Mouse (Mus musculus) cerebellum, adult (tissue): ENCODE measurements at regions not wholly inside any gene's neighbourhood (a gene's known extent, or its start where the extent isn't known, plus 50 kb on each side); places are given as distances from the start of the nearest gene placed in this dataset.

Source experiments
- ATAC-seq: cut with Nextera tagmentation; 2 replicates; pipeline ENCODE4 v1.9.2; 2017; ENCODE audit warnings: mild to moderate bottlenecking, moderate library complexity, mixed read lengths; ENCODE audit not compliant: insufficient number of reproducible peaks, low FRiP score, low TSS enrichment

- no peak for ATAC-seq
Measured at GRCm38 (mm10) chr15:63410994-63411770, 433.8 kb downstream of the Gsdmc2 start.

GRCm38 (mm10) chr15:63400445-63400844, 444.5 kb downstream of the Gsdmc2 start:
- ATAC-seq, result no peak

- no peak for ATAC-seq
Measured at GRCm38 (mm10) chr15:63400011-63400410, 445.0 kb downstream of the Gsdmc2 start.

GRCm38 (mm10) chr15:63397485-63397884, 447.5 kb downstream of the Gsdmc2 start:
- ATAC-seq, result no peak

GRCm38 (mm10) chr15:63377258-63377657, 467.7 kb downstream of the Gsdmc2 start:
- ATAC-seq, result no peak

GRCm38 (mm10) chr15:63371328-63372023, 473.5 kb downstream of the Gsdmc2 start:
- no peak for ATAC-seq

GRCm38 (mm10) chr15:63364473-63364872, 480.5 kb downstream of the Gsdmc2 start:
- ATAC-seq, result no peak

- ATAC-seq, result no peak
Measured at GRCm38 (mm10) chr15:63360402-63360801, 484.6 kb downstream of the Gsdmc2 start.

GRCm38 (mm10) chr15:63341730-63342129, 503.2 kb downstream of the Gsdmc2 start:
- ATAC-seq, result no peak

GRCm38 (mm10) chr15:63340322-63341060, 504.5 kb downstream of the Gsdmc2 start:
- ATAC-seq, result no peak

- no peak for ATAC-seq
Measured at GRCm38 (mm10) chr15:63319666-63320065, 525.3 kb downstream of the Gsdmc2 start.

- no peak for ATAC-seq
Measured at GRCm38 (mm10) chr15:63310426-63310825, 534.6 kb downstream of the Gsdmc2 start.

GRCm38 (mm10) chr15:63299311-63299710, 545.7 kb downstream of the Gsdmc2 start:
- no peak for ATAC-seq

- ATAC-seq, result no peak
Measured at GRCm38 (mm10) chr15:63288534-63288933, 556.4 kb downstream of the Gsdmc2 start.

- no peak for ATAC-seq
Measured at GRCm38 (mm10) chr15:63286026-63286425, 559.0 kb downstream of the Gsdmc2 start.

- ATAC-seq, result no peak
Measured at GRCm38 (mm10) chr15:63270381-63270780, 574.6 kb downstream of the Gsdmc2 start.

- no peak for ATAC-seq
Measured at GRCm38 (mm10) chr15:63265845-63266244, 579.1 kb downstream of the Gsdmc2 start.

GRCm38 (mm10) chr15:63255736-63256135, 589.2 kb downstream of the Gsdmc2 start:
- no peak for ATAC-seq

- no peak for ATAC-seq
Measured at GRCm38 (mm10) chr15:63252781-63253340, 592.1 kb downstream of the Gsdmc2 start.

GRCm38 (mm10) chr15:63238601-63239000, 606.4 kb downstream of the Gsdmc2 start:
- ATAC-seq, result no peak
